Mouse (Mus musculus): ENCODE measurements around the gene C77080.

- TF ChIP-seq CTCF (IDR thresholded peaks at IDR 0.05; ENCODE audit: extremely low read depth, insufficient read depth, insufficient read length, insufficient replicate concordance) (no peak), POLR2A (IDR thresholded peaks at IDR 0.05; ENCODE audit: low read depth, low read length) (no peak)
These were observed 23.5 kb upstream of the C77080 start for GRCm38 (mm10) chr4:129284685-129285084.

Data from spleen, adult 2 months (tissue).